Mouse (Mus musculus) monocyte, adult 5-6 weeks (primary cell): ENCODE results near the gene Gss. TPM values are rescaled to one million over a fixed set of nuclear protein-coding genes. Genes with fewer than 3 reads are reported as not detected.
"Not testable (repeated sequence)": the region's sequence is repeated elsewhere in the genome, so short reads cannot be mapped to it uniquely, and the experiment has no call there.

Source experiments
- ATAC-seq: fragments of 153-309, 156-312 bp; replicated peaks from 2 replicates; pipeline ENCODE4 v1.8.0; 2017; ENCODE audit warnings: mild to moderate bottlenecking; ENCODE audit not compliant: low TSS enrichment, insufficient number of reproducible peaks, severe bottlenecking, poor library complexity, low FRiP score
- total RNA-seq: library from RNA; stranded (forward); fragments of 200-1000, 200-491, 200-594 nt; gene quantifications from 3 replicates; pipeline ENCODE4 v1.2.3, GENCODE M21; 2017

Gss gene
- total RNA-seq, 1 experiment from 2014 or later, result 47.6 TPM

- ATAC-seq, result no peak
These were observed 31.4 kb upstream of the Gss start for GRCm38 (mm10) chr2:155623996-155624395.

- no peak for ATAC-seq
These were observed 30.0 kb upstream of the Gss start for GRCm38 (mm10) chr2:155622606-155623005.

- ATAC-seq, result peak; percentile 74
These were observed 27.2 kb upstream of the Gss start for GRCm38 (mm10) chr2:155619817-155620216.

GRCm38 (mm10) chr2:155616971-155617370 lies 24.4 kb upstream of the Gss start:
- no peak for ATAC-seq

- ATAC-seq, result no peak
These were observed 21.3 kb upstream of the Gss start for GRCm38 (mm10) chr2:155613953-155614352.

- peak; percentile 83 for ATAC-seq
These were observed 20.7 kb upstream of the Gss start for GRCm38 (mm10) chr2:155613326-155613755.

- no peak for ATAC-seq
These were observed 19.4 kb upstream of the Gss start for GRCm38 (mm10) chr2:155611834-155612550.

GRCm38 (mm10) chr2:155610978-155611377 lies 18.4 kb upstream of the Gss start, which contains the start of gene Myh7b:
Gene Myh7b (plus strand): TSS chr2:155611212.
- no peak for ATAC-seq

GRCm38 (mm10) chr2:155606360-155606759 lies 13.8 kb upstream of the Gss start:
- no peak for ATAC-seq

GRCm38 (mm10) chr2:155605236-155605589 lies 12.6 kb upstream of the Gss start:
- ATAC-seq, result not testable (repeated sequence)

GRCm38 (mm10) chr2:155604560-155605235 lies 12.1 kb upstream of the Gss start:
- ATAC-seq, result no peak

- ATAC-seq, result no peak
These were observed 11.1 kb upstream of the Gss start for GRCm38 (mm10) chr2:155603707-155604106.

GRCm38 (mm10) chr2:155595516-155595915 lies 2.9 kb upstream of the Gss start:
- ATAC-seq, result no peak

GRCm38 (mm10) chr2:155592854-155593283 lies 259 bp upstream of the Gss start:
- no peak for ATAC-seq

- no peak for ATAC-seq
These were observed 934 bp downstream of the Gss start for GRCm38 (mm10) chr2:155591676-155592075.

- no peak for ATAC-seq
These were observed 1.7 kb downstream of the Gss start for GRCm38 (mm10) chr2:155590876-155591275.

- ATAC-seq, result no peak
These were observed 3.1 kb downstream of the Gss start for GRCm38 (mm10) chr2:155589521-155589920.

- no peak for ATAC-seq
These were observed 4.5 kb downstream of the Gss start for GRCm38 (mm10) chr2:155588136-155588535.

- ATAC-seq, result peak; percentile 85
These were observed 7.1 kb downstream of the Gss start for GRCm38 (mm10) chr2:155585486-155585885.

GRCm38 (mm10) chr2:155585082-155585481 lies 7.5 kb downstream of the Gss start:
- 0 out of 2 replicates have a peak, but pooled peaks have one; percentile 4 for ATAC-seq
